Mouse (Mus musculus) heart, postnatal 0 days (tissue): Measurements from ENCODE around the gene 6720489N17Rik.
"Not testable (repeated sequence)": the region's sequence is repeated elsewhere in the genome, so short reads cannot be mapped to it uniquely, and the experiment has no call there.

Experiments
- CTCF ChIP-seq: IDR thresholded peaks from 2 replicates; pipeline ENCODE4 v1.5.1; 2016; ENCODE audit warnings: antibody characterized with exemption, control low read depth, low read depth
- EP300 ChIP-seq: IDR thresholded peaks from 2 replicates; pipeline ENCODE4 v1.6.1; 2016; ENCODE audit warnings: antibody characterized with exemption, low read depth

DNA sequence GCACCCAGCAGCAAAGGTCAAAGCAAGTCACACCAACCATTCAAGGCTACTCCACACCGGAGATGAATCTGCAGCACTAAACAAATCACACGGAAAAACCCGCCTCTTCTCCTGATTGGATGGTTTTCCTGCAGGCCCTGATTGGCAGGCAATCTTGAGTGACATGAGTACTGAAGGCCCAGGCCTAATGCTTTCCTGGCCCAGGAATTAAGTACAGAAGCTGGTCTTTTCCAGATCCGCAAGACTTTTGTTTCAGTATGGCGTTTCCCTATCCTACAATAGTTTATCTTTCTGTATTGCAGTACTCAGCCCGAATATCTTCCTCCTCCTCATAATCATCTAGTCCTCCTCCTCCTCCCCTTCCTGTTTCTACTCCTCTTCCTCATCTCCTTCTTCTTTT is 52.9 kb downstream of the 6720489N17Rik start, which contains the start of gene Zfp934:
- TF ChIP-seq CTCF, EP300: not testable (repeated sequence)
